Mouse (Mus musculus) cerebellum, adult 2 months (tissue): ENCODE measurements at regions not wholly inside any gene's neighbourhood (a gene's known extent, or its start where the extent isn't known, plus 50 kb on each side); places are given as distances from the start of the nearest gene placed in this dataset.

Experiments
- DNase-seq, 2 experiments: peaks; one replicate each; pipeline ENCODE4 v3.0.0; 2021
- H3K27ac ChIP-seq: fragments of 200-500 bp; 2 replicates; pipeline ENCODE4 v1.5.1; 2012; ENCODE audit warnings: low read length, control low read depth, inconsistent platforms; ENCODE audit not compliant: insufficient read depth
- H3K27me3 ChIP-seq: fragments of 200-500 bp; 2 replicates; pipeline ENCODE4 v1.6.1; 2012; ENCODE audit warnings: inconsistent platforms, mild to moderate bottlenecking, low read length, moderate library complexity; ENCODE audit not compliant: control insufficient read depth, insufficient read depth
- H3K4me1 ChIP-seq: fragments of 200-500 bp; 2 replicates; pipeline ENCODE4 v1.6.1; 2011; ENCODE audit warnings: low read length; ENCODE audit not compliant: control insufficient read depth, insufficient read depth
- H3K4me3 ChIP-seq: fragments of 200-500 bp; replicated peaks from 2 replicates; pipeline ENCODE3; 2011; ENCODE audit warnings: mild to moderate bottlenecking, low read depth, low read length, control low read depth; ENCODE audit not compliant: insufficient read depth
- CTCF ChIP-seq: fragments of 200-500 bp; IDR thresholded peaks from 2 replicates; pipeline ENCODE4 v1.5.1; 2011; ENCODE audit warnings: low read depth, mild to moderate bottlenecking, control low read depth, low read length, moderate library complexity, borderline replicate concordance; ENCODE audit not compliant: insufficient read depth
- POLR2A ChIP-seq: fragments of 200-500 bp; IDR thresholded peaks from 2 replicates; pipeline ENCODE4 v1.6.1; 2011; ENCODE audit warnings: low read length, control low read depth, borderline replicate concordance; ENCODE audit not compliant: insufficient read depth
- WGBS: fragments of 180-500 bp; shearing (Covaris S2); methylation state at CpG from one replicate; pipeline ENCODE4 v1.1.7; 2018; 5-methylcytosine and 5-hydroxymethylcytosine counted together

DNA sequence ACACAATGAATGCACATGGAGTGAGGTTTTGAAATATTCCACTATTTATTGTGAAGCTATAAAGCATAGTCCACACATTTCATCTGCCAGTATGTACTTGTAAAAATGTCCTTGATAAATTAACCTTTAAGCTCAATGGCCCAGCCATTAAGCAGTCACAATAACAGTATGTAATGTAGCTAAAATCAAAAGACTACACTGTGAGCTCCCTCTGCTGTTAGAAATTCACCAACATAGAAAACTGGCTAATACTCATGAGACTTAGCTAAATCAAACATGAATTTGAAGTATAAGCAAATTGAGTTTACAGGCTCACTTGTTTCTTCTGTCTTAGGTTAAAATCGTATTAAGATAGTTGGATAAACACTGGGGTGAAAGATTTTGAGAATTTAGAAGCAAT lies 182.1 kb downstream of the Atxn7l3b start:
- Histone ChIP-seq H3K4me3 (no peak overlapping the region), H3K27ac (no peak overlapping the region), H3K27me3 (no peaks in the 10 kb centered on the region), H3K4me1 (no peaks in the 10 kb centered on the region)
- DNase-seq = no peak
- TF ChIP-seq CTCF = no peak
- TF ChIP-seq POLR2A = no peak
- 45% methylated on average over 1 of the region's 1 CpGs for WGBS

- H3K4me3 ChIP-seq = no peak overlapping the region
- no peaks in the 10 kb centered on the region for H3K27me3 ChIP-seq
- H3K4me1 ChIP-seq = no peaks in the 10 kb centered on the region
- 76% methylated on average over 2 of the region's 2 CpGs for WGBS
- TF ChIP-seq POLR2A (no peak), CTCF (no peak)
- no peak for DNase-seq
- H3K27ac ChIP-seq = no peak overlapping the region
Measured at GRCm38 (mm10) chr10:112743527-112743926, 185.3 kb downstream of the Atxn7l3b start.

GRCm38 (mm10) chr10:112742123-112742522 lies 186.7 kb downstream of the Atxn7l3b start:
- no peaks in the 10 kb centered on the region for H3K4me1 ChIP-seq
- H3K27me3 ChIP-seq = no peaks in the 10 kb centered on the region
- no peak overlapping the region for H3K27ac ChIP-seq
- whole genome bisulfite sequencing = 94% methylated on average over 8 of the region's 8 CpGs
- TF ChIP-seq CTCF (no peak), POLR2A (no peak)
- no peak overlapping the region for H3K4me3 ChIP-seq
- no peak for DNase-seq
